ENCODE assay signal across 8 mouse cellular contexts in genomic region chr7:25755468-25755833, GRCm38 (mm10). TPM values are rescaled to one million over a fixed set of nuclear protein-coding genes. Genes with fewer than 3 reads are reported as not detected.
DNase-seq lines count a peak whose midpoint lies in the region; ATAC-seq and TF ChIP-seq lines count a peak whose summit lies in the region.

No protein-coding gene starts in this region.

- WGBS in liver, adult 2 months: under 1% methylated on average over 15 of the region's 15 CpGs
- under 1% methylated on average over 15 of the region's 15 CpGs for WGBS in midbrain, postnatal 0 days

- no peaks in the 10 kb centered on the region for H3K27me3 ChIP-seq in liver, adult 2 months (ENCODE audit: control insufficient read depth, insufficient read depth, low read length)
- H3K27me3 ChIP-seq in midbrain, postnatal 0 days (ENCODE audit: insufficient read depth, low read length): no peaks in the 10 kb centered on the region

- TF ChIP-seq POLR2A in liver, adult 2 months (IDR thresholded peaks at IDR 0.05; ENCODE audit: extremely low read depth, insufficient read depth, low read length): no peak

- H3K9ac ChIP-seq in liver, adult 2 months (ENCODE audit: low read depth, low read length): peak overlapping the region; percentile 2
- peak overlapping the region; percentile 37; the same call in 1 of the 2 replicates for H3K9ac ChIP-seq in midbrain, postnatal 0 days (replicated peaks; ENCODE audit: low read length, poor library complexity, severe bottlenecking)

- peaks cover 19% of the 10 kb centered on the region for H3K79me2 ChIP-seq in liver, adult 2 months (ENCODE audit: control insufficient read depth, insufficient read depth, low read length)

- H3K27ac ChIP-seq in liver, adult 2 months (replicated peaks; ENCODE audit: insufficient read depth, low read depth, low read length): peak overlapping the region; percentile 71
- peak overlapping the region; percentile 96 for H3K27ac ChIP-seq in midbrain, postnatal 0 days (ENCODE audit: low read depth, low read length)

- peak overlapping the region; percentile 70 for H3K4me2 ChIP-seq in midbrain, postnatal 0 days (ENCODE audit: low read depth, low read length, poor library complexity, severe bottlenecking)

- H3K9me3 ChIP-seq in midbrain, postnatal 0 days (ENCODE audit: low read length): no peaks in the 10 kb centered on the region

- H3K36me3 ChIP-seq in liver, adult 2 months (ENCODE audit: control insufficient read depth, insufficient read depth, low read length): peaks cover 8% of the 10 kb centered on the region
- peaks cover 5% of the 10 kb centered on the region for H3K36me3 ChIP-seq in midbrain, postnatal 0 days (ENCODE audit: insufficient read depth, low read length)

- peak overlapping the region; percentile 47 for H3K4me3 ChIP-seq in liver, adult 2 months (ENCODE audit: insufficient read depth, low read depth, low read length)
- H3K4me3 ChIP-seq in midbrain, postnatal 0 days (ENCODE audit: low read depth, low read length): peak overlapping the region; percentile 98

- TF ChIP-seq CTCF in liver, adult 2 months (IDR thresholded peaks at IDR 0.05; ENCODE audit: low read depth, low read length): no peak
- TF ChIP-seq CTCF in midbrain, postnatal 0 days (IDR thresholded peaks at IDR 0.05): no peak

- intact Hi-C loops in heart, postnatal 25 days (cut with DNase I): no loop called here

- peaks cover 10% of the 10 kb centered on the region for H3K4me1 ChIP-seq in liver, adult 2 months (ENCODE audit: control insufficient read depth, insufficient read depth, low read length)
- H3K4me1 ChIP-seq in midbrain, postnatal 0 days (ENCODE audit: insufficient read depth, low read length): peaks cover 8% of the 10 kb centered on the region

- ATAC-seq in midbrain, postnatal 0 days (ENCODE audit: low FRiP score): peak; percentile 73

- DNase-seq in cerebellum, adult 11-12 months: peak; percentile 74
- DNase-seq in cerebellum, adult 11 months: no peak
- DNase-seq in thymus, adult 18-20 months: peak; percentile 39 to 72
- no peak for DNase-seq in thymus, postnatal 25 days
- peak; percentile 35 for DNase-seq in heart, postnatal 25 days (ENCODE audit: low spot score)
- DNase-seq in liver, adult 2 months (ENCODE audit: extremely low read depth, low read depth, low spot score): no peak
- peak; percentile 92 for DNase-seq in midbrain, postnatal 0 days (ENCODE audit: low spot score)
- DNase-seq in testis, postnatal 14 days (ENCODE audit: low spot score): peak; percentile 76

RNA-seq across cellular contexts. Expression of gene Hnrnpul1, which starts 0.9 kb away (rescaled TPM):
- 10 to 100 TPM; 77.8 TPM for total RNA-seq in heart, postnatal 25 days (2021)
- 30.0 and 32.7 TPM in 2 replicates for total RNA-seq in liver, adult 2 months (2014; rRNA removed)
- 21.7 and 23.3 TPM in 2 replicates for polyA plus RNA-seq in liver, adult 2 months (2012; rRNA removed)
- total RNA-seq in midbrain, postnatal 0 days (2014; rRNA removed): 117 and 126 TPM in 2 replicates
- 41.8 and 47.8 TPM in 2 replicates for polyA plus RNA-seq in midbrain, postnatal 0 days (2015; fragmentation: Nextera tagmentation; extraction: Ambion mirVana)

RNA-seq across cellular contexts. Expression of gene Axl, which starts 33.1 kb away (rescaled TPM):
- 10 to 100 TPM; 78.6 to 99.4 TPM for total RNA-seq in heart, postnatal 25 days (2021)
- 12.4 and 18.0 TPM in 2 replicates for total RNA-seq in liver, adult 2 months (2014; rRNA removed)
- polyA plus RNA-seq in liver, adult 2 months (2012; rRNA removed): 6.3 and 11.4 TPM in 2 replicates
- total RNA-seq in midbrain, postnatal 0 days (2014; rRNA removed): 22.2 and 28.1 TPM in 2 replicates
- polyA plus RNA-seq in midbrain, postnatal 0 days (2015; fragmentation: Nextera tagmentation; extraction: Ambion mirVana): 16.5 and 20.7 TPM in 2 replicates

RNA-seq across cellular contexts. Expression of gene Ccdc97, which starts 36.6 kb away (rescaled TPM):
- 10 to 100 TPM; 50.3 to 52.7 TPM for total RNA-seq in heart, postnatal 25 days (2021)
- 6.8 and 10.7 TPM in 2 replicates for total RNA-seq in liver, adult 2 months (2014; rRNA removed)
- polyA plus RNA-seq in liver, adult 2 months (2012; rRNA removed): 34.1 and 38.4 TPM in 2 replicates
- total RNA-seq in midbrain, postnatal 0 days (2014; rRNA removed): 27.0 and 38.3 TPM in 2 replicates
- polyA plus RNA-seq in midbrain, postnatal 0 days (2015; fragmentation: Nextera tagmentation; extraction: Ambion mirVana): 29.1 and 34.4 TPM in 2 replicates

Comparison
In these comparisons a context has a peak if more than half of its experiments do, and no peak if none do; other contexts are left out.
1. DNase-seq: peak in cerebellum, adult 11-12 months (single experiment), thymus, adult 18-20 months (2 of 2), heart, postnatal 25 days (single experiment), midbrain, postnatal 0 days (single experiment) and testis, postnatal 14 days (single experiment); none in cerebellum, adult 11 months (single experiment), thymus, postnatal 25 days (single experiment) and liver, adult 2 months (single experiment).